Mouse (Mus musculus) cerebellum, adult 11 months (tissue): ENCODE data around the gene Rassf9.

Source experiments
- DNase-seq: peaks from one replicate; pipeline ENCODE4 v3.0.0; 2022

Gene Rassf9

GRCm38 (mm10) chr10:102511807-102512461 is at the start of gene Rassf9:
Gene Rassf9, plus strand, starts transcription at chr10:102512222.
- DNase-seq, result no peak

- DNase-seq, result no peak
These were observed 42.6 kb upstream of the Rassf9 start for GRCm38 (mm10) chr10:102469412-102469811.

GRCm38 (mm10) chr10:102490386-102490785 is 21.6 kb upstream of the Rassf9 start, which contains the start of gene Nts:
Gene Nts, minus strand, starts transcription at chr10:102490486.
- no peak for DNase-seq

GRCm38 (mm10) chr10:102491792-102492191 is 20.2 kb upstream of the Rassf9 start:
- no peak for DNase-seq

- DNase-seq, result no peak
These were observed 13.3 kb upstream of the Rassf9 start for GRCm38 (mm10) chr10:102498754-102499153.

GRCm38 (mm10) chr10:102507386-102507785 is 4.6 kb upstream of the Rassf9 start:
- no peak for DNase-seq

- DNase-seq, result no peak
These were observed 588 bp upstream of the Rassf9 start for GRCm38 (mm10) chr10:102511461-102511806.

GRCm38 (mm10) chr10:102514159-102514558 is 2.1 kb downstream of the Rassf9 start:
- DNase-seq, result no peak

GRCm38 (mm10) chr10:102527901-102528300 is 15.9 kb downstream of the Rassf9 start:
- DNase-seq, result no peak

- DNase-seq, result no peak
These were observed 41.9 kb downstream of the Rassf9 start for GRCm38 (mm10) chr10:102553941-102554340.

- no peak for DNase-seq
These were observed 50.5 kb downstream of the Rassf9 start for GRCm38 (mm10) chr10:102562488-102562887.

- no peak for DNase-seq
These were observed 65.9 kb downstream of the Rassf9 start for GRCm38 (mm10) chr10:102577970-102578369.

- DNase-seq, result no peak
These were observed 82.3 kb downstream of the Rassf9 start for GRCm38 (mm10) chr10:102594306-102594705.
